Mouse (Mus musculus) erythroblast, embryonic 14.5 days (primary cell): ENCODE measurements around the gene Sdk1. TPM values are rescaled to one million over a fixed set of nuclear protein-coding genes. Genes with fewer than 3 reads are reported as not detected.

Experiments used
- H3K27me3 ChIP-seq: 2 replicates; pipeline ENCODE4 v1.6.1; 2012; ENCODE audit warnings: inconsistent platforms; ENCODE audit not compliant: control insufficient read depth
- H3K36me3 ChIP-seq: 2 replicates; pipeline ENCODE4 v1.6.1; 2012; ENCODE audit warnings: mild to moderate bottlenecking, inconsistent platforms; ENCODE audit not compliant: control insufficient read depth
- H3K4me1 ChIP-seq: 2 replicates; pipeline ENCODE4 v1.6.1; 2012; ENCODE audit warnings: inconsistent platforms; ENCODE audit not compliant: control insufficient read depth
- H3K4me3 ChIP-seq: replicated peaks from 2 replicates; pipeline ENCODE3; 2012; ENCODE audit warnings: moderate library complexity, mild to moderate bottlenecking, inconsistent platforms
- H3K9me3 ChIP-seq: 2 replicates; pipeline ENCODE4 v1.6.1; 2012; ENCODE audit warnings: low read length, inconsistent platforms, mixed read lengths; ENCODE audit not compliant: control insufficient read depth
- GATA1 ChIP-seq: IDR thresholded peaks from 2 replicates; pipeline ENCODE4 v1.6.1; 2012; ENCODE audit warnings: low read length, inconsistent platforms, mixed read lengths
- TAL1 ChIP-seq: IDR thresholded peaks from 3 replicates; pipeline ENCODE4 v1.6.1; 2012; ENCODE audit warnings: low read length, inconsistent platforms, mixed read lengths
- polyA plus RNA-seq: library from polyadenylated mRNA; stranded (reverse); fragments of >175 nt; gene quantifications from 2 replicates; pipeline ENCODE4 v1.2.3, GENCODE M21; 2012

Sdk1 gene
- polyA plus RNA-seq, 1 experiment, result not detected

DNA sequence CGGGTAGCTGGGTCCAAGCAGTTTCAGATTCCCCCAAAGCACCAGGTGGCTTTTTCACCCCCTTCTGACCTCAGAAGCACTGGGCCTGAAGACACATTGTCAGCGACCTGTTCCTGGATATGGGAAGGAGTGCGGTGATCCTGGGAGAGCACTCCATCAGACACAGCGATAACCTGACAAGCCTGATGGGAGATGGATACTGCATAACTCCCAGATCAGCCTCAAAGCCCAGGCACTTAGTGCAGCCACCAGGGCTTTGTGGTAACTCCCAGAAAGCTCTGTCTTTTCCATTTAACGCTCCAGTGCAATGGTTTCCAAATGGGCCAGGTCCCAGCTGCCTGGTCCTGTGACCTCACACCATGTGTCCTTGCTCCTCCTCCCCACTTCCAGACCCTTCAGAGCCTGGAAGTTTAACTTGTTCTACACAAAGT lies 886.9 kb downstream of the Sdk1 start:
- Histone ChIP-seq H3K36me3 (no peaks in the 10 kb centered on the region), H3K9me3 (peaks cover 17% of the 10 kb centered on the region)
- no peak for TF ChIP-seq TAL1
- no peak for TF ChIP-seq GATA1

DNA sequence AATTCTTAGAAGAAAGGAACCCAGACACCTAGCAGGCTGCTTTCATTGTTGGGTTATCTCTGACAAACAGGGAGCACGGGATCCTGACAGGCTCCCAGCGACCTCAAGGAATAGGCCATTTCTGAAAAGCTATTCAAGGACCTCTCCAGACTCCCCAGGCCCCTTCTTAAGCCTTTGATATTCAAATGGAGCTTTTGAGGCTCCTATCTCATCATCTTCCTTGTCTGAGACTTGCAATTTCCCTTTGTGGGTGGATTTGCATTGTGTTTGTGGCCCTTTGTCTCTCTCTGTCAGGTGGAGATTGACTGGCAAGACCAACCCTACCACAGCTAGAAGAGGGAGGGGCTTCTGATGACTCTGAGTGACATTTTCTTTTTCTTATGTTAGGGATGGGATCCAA lies 888.7 kb downstream of the Sdk1 start:
- TF ChIP-seq GATA1 (no peak), TAL1 (no peak)
- no peaks in the 10 kb centered on the region for H3K36me3 ChIP-seq
- peaks cover 10% of the 10 kb centered on the region for H3K9me3 ChIP-seq
- H3K27me3 ChIP-seq, result no peaks in the 10 kb centered on the region
- no peaks in the 10 kb centered on the region for H3K4me1 ChIP-seq
- H3K4me3 ChIP-seq, result no peak overlapping the region

More for the DNA sequence above, 886.9 kb downstream of the Sdk1 start:
- Histone ChIP-seq H3K4me1 (no peaks in the 10 kb centered on the region), H3K27me3 (no peaks in the 10 kb centered on the region), H3K4me3 (no peak overlapping the region)

DNA sequence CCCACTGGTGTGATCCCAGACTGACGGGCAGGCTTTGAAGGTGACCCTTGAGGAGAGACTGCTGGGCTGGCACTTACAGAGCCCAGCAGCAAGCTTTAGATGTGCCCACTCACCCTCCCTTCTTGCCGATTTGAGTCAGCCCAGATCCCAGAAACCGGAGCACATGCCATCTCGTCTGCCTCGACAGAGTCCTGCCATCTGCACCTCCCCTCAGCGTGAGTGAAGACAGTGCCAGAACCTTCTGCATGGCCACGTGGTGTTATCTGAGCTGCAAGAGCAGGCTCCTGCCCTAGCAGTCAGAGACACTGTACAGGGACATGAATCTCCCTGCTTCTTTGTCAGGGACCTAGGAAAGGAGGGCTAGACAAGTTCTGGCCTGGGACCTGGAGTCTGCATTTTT lies 898.7 kb downstream of the Sdk1 start:
- Histone ChIP-seq H3K36me3 (no peaks in the 10 kb centered on the region), H3K9me3 (peaks cover 30% of the 10 kb centered on the region), H3K27me3 (no peaks in the 10 kb centered on the region), H3K4me3 (no peak overlapping the region), H3K4me1 (no peaks in the 10 kb centered on the region)
- TF ChIP-seq GATA1 (no peak), TAL1 (no peak)

DNA sequence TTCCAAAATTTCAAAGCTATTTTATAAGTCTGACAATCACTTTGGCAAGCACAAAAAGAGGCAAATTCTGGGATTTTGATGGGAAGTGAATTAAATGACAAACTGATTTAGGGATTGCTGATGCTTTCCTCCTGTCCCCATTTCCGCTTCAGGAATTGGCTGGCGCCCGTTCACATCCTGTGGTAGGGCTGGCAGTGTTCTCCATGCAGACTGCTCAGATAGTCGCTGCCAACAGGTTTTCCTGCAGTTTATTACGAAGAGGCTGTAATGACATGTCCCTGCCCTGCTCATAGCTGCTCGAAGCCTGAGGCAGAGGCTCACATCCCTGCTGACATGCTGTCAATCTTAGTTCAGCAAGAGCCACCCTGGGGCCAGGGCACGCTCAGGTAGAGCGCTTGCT lies 908.3 kb downstream of the Sdk1 start:
- no peaks in the 10 kb centered on the region for H3K36me3 ChIP-seq
- H3K4me1 ChIP-seq, result no peaks in the 10 kb centered on the region
- peaks cover 66% of the 10 kb centered on the region for H3K9me3 ChIP-seq
- TF ChIP-seq TAL1 (no peak), GATA1 (no peak)
- no peaks in the 10 kb centered on the region for H3K27me3 ChIP-seq
- H3K4me3 ChIP-seq, result no peak overlapping the region

DNA sequence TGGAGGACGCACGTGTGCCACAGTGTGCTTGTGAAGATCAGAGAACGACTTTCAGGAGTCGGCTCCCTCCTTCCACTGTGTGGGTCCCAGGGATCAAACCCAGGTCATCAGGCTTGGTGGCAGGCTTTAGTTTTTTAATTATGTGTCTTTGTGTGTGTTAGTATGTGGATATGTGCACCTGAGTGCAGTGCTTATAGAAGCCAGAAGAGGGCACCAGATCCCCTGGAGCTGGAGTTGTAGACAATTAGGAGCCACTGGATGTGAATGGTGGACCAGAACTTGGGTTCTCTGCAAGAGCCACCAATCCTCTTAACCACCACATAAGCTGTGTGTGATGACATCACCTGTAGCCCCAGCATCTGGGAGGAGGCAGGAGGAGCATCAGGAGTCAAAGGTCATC lies 909.5 kb downstream of the Sdk1 start:
- Histone ChIP-seq H3K4me3 (no peak overlapping the region), H3K4me1 (no peaks in the 10 kb centered on the region), H3K27me3 (no peaks in the 10 kb centered on the region), H3K36me3 (no peaks in the 10 kb centered on the region), H3K9me3 (peaks cover 66% of the 10 kb centered on the region)
- TF ChIP-seq TAL1, result no peak
- TF ChIP-seq GATA1, result no peak

DNA sequence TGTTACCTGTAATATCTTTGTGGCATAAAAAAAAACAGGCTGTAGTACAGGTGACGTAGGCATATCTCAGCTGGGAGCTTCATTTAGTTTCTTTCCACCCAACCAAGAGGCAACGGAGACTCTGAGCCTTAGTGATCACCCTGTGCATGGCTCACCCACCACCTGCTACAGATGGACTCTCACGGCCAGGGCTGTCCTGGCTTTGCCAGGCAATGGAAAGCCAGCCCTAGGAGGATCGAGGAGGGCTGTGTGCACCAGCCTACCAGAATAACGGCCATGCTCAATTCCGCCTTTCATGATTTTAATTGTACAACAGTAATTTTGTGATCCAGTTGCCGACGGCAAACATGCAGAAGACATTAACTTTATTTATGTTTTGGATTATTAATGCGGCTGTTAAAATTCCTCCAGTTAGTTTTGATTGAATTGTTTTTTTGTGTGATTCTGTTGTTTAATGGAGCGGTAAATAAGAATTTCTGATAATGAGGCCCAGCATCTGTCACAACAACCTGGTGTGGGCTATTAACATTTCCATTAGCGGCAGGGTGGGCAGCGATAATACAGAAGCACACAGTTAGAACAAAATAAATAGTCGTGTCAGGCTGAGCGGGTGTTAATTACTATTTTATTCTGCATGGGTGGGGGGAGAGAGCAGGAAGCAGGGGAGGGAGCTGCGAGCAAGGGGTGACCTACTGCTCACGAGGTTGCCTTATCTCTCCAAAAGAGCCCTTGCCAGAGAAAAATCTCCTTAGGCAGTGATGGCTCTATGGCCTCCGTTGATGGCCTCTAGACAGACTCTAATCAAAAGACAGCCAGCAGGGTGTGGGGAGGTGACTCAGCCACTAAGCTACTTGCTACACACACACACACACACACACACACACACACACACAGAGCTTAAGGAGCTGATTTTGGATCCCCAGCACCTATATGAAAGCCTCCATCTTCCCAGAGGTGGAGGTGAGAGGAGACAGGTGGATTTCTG lies 915.9 kb downstream of the Sdk1 start:
- no peaks in the 10 kb centered on the region for H3K36me3 ChIP-seq
- H3K4me3 ChIP-seq, result no peak overlapping the region
- peaks cover 50% of the 10 kb centered on the region for H3K9me3 ChIP-seq
- TF ChIP-seq GATA1 (no peak), TAL1 (no peak)
- no peaks in the 10 kb centered on the region for H3K4me1 ChIP-seq
- no peaks in the 10 kb centered on the region for H3K27me3 ChIP-seq

DNA sequence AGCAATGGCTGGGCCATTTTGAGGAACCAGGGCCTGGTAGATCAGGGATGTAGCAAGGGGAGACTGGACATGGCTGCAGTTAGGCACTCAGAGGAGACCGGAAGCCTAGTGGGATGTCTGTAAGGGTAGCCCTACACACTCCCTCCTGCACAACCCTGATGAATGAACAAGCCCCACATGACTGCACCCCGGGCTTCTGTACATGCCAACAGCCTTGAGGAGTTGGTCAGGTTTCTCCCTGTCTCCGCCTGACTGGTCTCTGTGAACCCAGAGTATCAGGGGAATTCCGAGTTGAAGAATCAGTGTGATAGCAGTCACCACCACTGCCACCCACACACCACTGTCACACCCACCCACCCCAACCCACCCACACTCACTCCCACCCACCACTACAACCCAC lies 922.2 kb downstream of the Sdk1 start:
- Histone ChIP-seq H3K9me3 (peaks cover 47% of the 10 kb centered on the region), H3K4me1 (no peaks in the 10 kb centered on the region), H3K27me3 (no peaks in the 10 kb centered on the region), H3K4me3 (no peak overlapping the region), H3K36me3 (no peaks in the 10 kb centered on the region)
- TF ChIP-seq TAL1 (no peak), GATA1 (no peak)

DNA sequence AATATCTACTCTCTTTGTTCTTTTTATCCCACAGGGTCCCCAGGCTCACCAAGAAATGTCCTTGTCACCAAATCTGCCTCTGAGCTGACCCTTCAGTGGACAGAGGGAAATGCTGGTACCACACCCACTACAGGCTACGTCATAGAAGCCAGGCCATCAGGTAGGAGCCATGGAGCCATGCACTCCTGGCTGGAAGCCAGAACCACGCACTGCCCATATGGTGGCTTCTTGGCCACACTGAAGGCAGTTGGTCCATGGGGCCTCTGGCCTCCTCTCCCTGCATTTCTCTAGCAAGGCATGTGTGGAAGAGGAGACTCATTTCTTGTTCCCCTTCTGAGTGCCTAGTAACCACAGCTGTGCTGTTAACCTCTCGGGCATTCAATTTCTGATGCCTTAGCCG lies 932.3 kb downstream of the Sdk1 start:
- no peaks in the 10 kb centered on the region for H3K27me3 ChIP-seq
- H3K9me3 ChIP-seq, result peaks cover 26% of the 10 kb centered on the region

DNA sequence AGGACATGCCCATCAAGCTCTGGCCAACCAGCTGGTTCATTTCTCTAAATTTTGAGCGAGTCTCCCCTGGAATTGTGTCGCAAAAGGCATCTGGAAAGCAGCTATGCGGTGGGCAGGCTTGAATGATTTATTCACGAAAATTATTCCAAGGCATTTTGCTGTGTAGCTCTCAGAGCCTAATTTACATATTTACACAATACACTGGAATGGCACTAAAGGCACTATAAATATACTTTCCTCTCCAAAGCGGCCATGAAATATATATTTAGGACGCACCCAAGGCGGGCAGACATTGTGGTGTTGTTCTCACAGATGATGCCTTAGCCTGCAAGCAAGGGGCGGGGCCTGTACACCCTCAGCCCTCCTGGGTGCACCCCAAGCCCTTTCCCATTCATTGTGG lies 936.9 kb downstream of the Sdk1 start:
- H3K27me3 ChIP-seq, result no peaks in the 10 kb centered on the region
- no peaks in the 10 kb centered on the region for H3K36me3 ChIP-seq
- no peak overlapping the region for H3K4me3 ChIP-seq
- no peak for TF ChIP-seq GATA1
- TF ChIP-seq TAL1, result no peak
- H3K4me1 ChIP-seq, result no peaks in the 10 kb centered on the region
- peaks cover 38% of the 10 kb centered on the region for H3K9me3 ChIP-seq

More for the DNA sequence above, 932.3 kb downstream of the Sdk1 start:
- no peaks in the 10 kb centered on the region for H3K4me1 ChIP-seq
- H3K4me3 ChIP-seq, result no peak overlapping the region
- TF ChIP-seq TAL1, result no peak
- no peak for TF ChIP-seq GATA1
- no peaks in the 10 kb centered on the region for H3K36me3 ChIP-seq

DNA sequence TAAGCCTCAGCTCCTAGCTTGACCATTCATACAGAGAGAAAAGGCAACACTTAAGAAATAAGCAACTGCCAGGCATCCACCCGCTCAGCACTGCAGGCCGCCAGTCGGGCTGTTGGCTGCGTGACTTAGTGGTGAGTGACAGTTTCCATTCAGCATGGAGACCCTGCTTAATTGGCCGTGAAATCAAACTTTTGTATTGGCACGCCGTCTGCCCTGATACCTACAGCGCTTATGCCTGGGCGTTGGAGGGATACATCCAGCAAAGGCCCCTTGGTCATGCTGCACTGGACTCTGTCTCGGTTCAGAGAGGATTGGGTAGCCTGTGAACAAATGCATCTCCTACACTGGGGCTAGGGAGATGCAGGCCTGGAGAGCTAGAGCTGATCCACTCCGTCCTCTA lies 938.0 kb downstream of the Sdk1 start:
- peaks cover 37% of the 10 kb centered on the region for H3K9me3 ChIP-seq
- no peaks in the 10 kb centered on the region for H3K27me3 ChIP-seq
- no peak for TF ChIP-seq TAL1
- TF ChIP-seq GATA1, result no peak
- no peaks in the 10 kb centered on the region for H3K36me3 ChIP-seq
- H3K4me3 ChIP-seq, result no peak overlapping the region
- no peaks in the 10 kb centered on the region for H3K4me1 ChIP-seq
